Mouse (Mus musculus) C2C12 (cell line): ENCODE data around the gene Elp1. TPM values are rescaled to one million over a fixed set of nuclear protein-coding genes. Genes with fewer than 3 reads are reported as not detected.

Experiments
- H3K27me3 ChIP-seq: one replicate; pipeline ENCODE4 v1.6.1; 2011; ENCODE audit not compliant: control insufficient read depth, insufficient read depth, insufficient read length
- H3K36me3 ChIP-seq: one replicate; pipeline ENCODE4 v1.6.1; 2011; ENCODE audit not compliant: control insufficient read depth, insufficient read depth
- H3K4me3 ChIP-seq: one replicate; pipeline ENCODE4 v1.5.1; 2011; ENCODE audit warnings: mild to moderate bottlenecking, control low read depth; ENCODE audit not compliant: poor library complexity, insufficient read depth, severe bottlenecking
- H3K79me2 ChIP-seq: one replicate; pipeline ENCODE4 v1.6.1; 2011; ENCODE audit not compliant: control insufficient read depth, insufficient read depth
- H3K79me3 ChIP-seq: one replicate; pipeline ENCODE4 v1.6.1; 2011; ENCODE audit warnings: low read depth, control low read depth
- H3ac ChIP-seq: one replicate; pipeline ENCODE3; 2011; ENCODE audit warnings: low read depth; ENCODE audit not compliant: control insufficient read depth, insufficient read length
- CEBPB ChIP-seq: IDR thresholded peaks from one replicate; pipeline ENCODE4 v1.6.1; 2011; ENCODE audit warnings: low read depth, mild to moderate bottlenecking, control low read depth, moderate library complexity
- CTCF ChIP-seq: IDR thresholded peaks from one replicate; pipeline ENCODE4 v1.5.1; 2011; ENCODE audit not compliant: control insufficient read depth, insufficient read depth, insufficient read length
- FOSL1 ChIP-seq: IDR thresholded peaks from one replicate; pipeline ENCODE4 v1.8.0; 2011; ENCODE audit warnings: mild to moderate bottlenecking, low read length; ENCODE audit not compliant: poor library complexity, insufficient read depth, severe bottlenecking
- MAX ChIP-seq: IDR thresholded peaks from one replicate; pipeline ENCODE4 v1.6.1; 2011; ENCODE audit warnings: mild to moderate bottlenecking, control low read depth
- MYOD1 ChIP-seq: IDR thresholded peaks from one replicate; pipeline ENCODE4 v1.6.1; 2011; ENCODE audit warnings: low read depth; ENCODE audit not compliant: control insufficient read depth, insufficient read length
- MYOG ChIP-seq: IDR thresholded peaks from one replicate; pipeline ENCODE4 v1.6.1; 2011; ENCODE audit not compliant: control insufficient read depth, insufficient read length; ENCODE audit errors: extremely low read depth
- USF1 ChIP-seq: IDR thresholded peaks from one replicate; pipeline ENCODE4 v1.6.1; 2011; ENCODE audit warnings: low read depth, mild to moderate bottlenecking, control low read depth, moderate library complexity
- polyA plus RNA-seq: library from polyadenylated mRNA; unstranded; fragments of >200 nt; fragmentation: generic; extraction: Trizol; gene quantifications from one replicate; pipeline ENCODE4 v1.2.1, GENCODE M21; 2012; ENCODE audit warnings: missing spikeins

Elp1 gene
- polyA plus RNA-seq, 1 experiment = 27.2 TPM

DNA sequence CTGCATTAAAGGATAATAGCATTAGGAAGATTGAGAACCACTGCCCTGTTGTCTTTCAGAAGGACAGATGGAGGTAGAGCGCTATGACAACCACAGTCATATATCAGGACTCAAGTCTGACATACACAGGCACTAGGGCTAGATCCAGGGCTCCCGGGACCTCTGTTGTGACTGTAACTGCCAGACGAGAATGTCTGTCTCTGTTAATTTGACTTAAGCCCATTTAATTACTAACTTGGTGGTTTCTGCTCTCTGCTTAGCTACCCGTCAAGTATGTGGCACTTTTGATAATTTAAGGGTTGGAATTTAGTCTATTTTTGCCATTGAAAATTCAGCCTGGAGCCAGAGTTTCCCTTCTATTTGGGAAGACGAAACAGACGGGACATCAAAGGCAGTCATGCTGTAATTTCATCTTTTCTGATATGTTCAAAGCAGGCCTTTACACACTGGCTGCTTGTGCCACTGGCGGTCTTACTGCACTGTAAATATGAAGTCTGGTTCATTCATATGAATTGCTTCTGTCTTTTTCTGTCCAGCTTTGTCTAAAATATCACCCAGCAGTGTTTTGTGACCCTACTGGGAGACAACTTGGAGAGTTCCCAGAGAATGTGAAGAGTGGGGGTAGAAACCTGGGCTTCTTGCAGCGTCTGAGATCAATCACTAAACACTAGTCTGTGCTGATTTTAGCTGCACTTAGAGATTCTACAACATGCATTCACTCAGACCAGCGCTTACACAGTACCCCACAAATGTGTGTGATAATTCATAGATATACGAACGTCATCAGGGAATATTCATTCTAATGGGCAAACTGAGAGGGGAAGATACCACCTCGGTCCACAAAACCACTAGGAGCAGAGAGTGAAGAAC, 83.3 kb downstream of the Elp1 start:
- Histone ChIP-seq H3K79me3 (no peaks in the 10 kb centered on the region), H3K79me2 (no peaks in the 10 kb centered on the region), H3K27me3 (peaks cover 4% of the 10 kb centered on the region), H3K36me3 (no peaks in the 10 kb centered on the region), H3K4me3 (no peak overlapping the region), H3ac (no peak overlapping the region)
- TF ChIP-seq USF1 (no peak), CTCF (no peak), MYOG (no peak), CEBPB (no peak), MYOD1 (no peak), MAX (no peak), FOSL1 (no peak)

DNA sequence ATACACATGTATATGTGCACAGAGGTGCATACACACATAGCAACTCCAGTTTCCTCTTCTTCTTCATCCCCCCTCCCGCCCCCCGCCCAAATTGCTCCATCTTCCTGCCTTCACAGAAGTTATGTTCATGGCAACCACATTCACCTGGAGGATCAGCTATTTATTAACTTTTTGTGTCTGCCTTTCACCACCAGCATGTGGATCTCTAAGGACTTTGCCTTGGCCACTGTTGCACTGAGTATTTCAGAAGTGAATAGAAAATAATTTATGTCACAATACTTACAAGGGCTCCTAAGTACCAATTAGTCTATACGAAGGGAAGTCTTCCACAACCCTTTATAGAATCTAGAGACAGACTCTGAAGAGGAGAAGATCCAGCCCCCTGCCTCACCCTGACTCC, 84.2 kb downstream of the Elp1 start:
- no peak overlapping the region for H3K4me3 ChIP-seq
- H3K79me3 ChIP-seq = no peaks in the 10 kb centered on the region
- TF ChIP-seq CEBPB = no peak
- no peak for TF ChIP-seq MAX
- no peak for TF ChIP-seq FOSL1
- no peak for TF ChIP-seq CTCF
- TF ChIP-seq USF1 = no peak
- no peak for TF ChIP-seq MYOD1
- TF ChIP-seq MYOG = no peak
- peaks cover 4% of the 10 kb centered on the region for H3K27me3 ChIP-seq
- H3ac ChIP-seq = no peak overlapping the region
- H3K79me2 ChIP-seq = no peaks in the 10 kb centered on the region
- H3K36me3 ChIP-seq = no peaks in the 10 kb centered on the region

DNA sequence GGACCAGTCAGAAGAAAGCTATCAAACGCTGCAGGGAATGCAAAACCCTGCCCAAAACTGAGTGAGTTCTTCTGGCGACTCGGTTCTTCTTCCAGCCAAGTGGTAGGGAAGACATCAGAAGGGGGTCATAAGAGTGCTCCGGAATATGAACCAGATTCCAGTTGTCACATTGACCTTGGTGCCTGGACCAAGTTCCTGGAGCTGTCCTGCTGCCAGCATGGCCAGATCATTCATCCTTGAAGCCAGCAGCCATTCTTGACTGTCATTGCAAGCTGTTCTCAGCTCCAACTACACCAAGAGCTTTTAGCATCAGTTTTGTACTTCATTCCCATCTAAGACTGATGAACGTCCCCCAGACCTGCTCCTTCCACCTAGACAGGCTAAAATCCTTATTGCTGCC, 85.3 kb downstream of the Elp1 start:
- Histone ChIP-seq H3K27me3 (peaks cover 4% of the 10 kb centered on the region), H3K4me3 (no peak overlapping the region), H3K36me3 (no peaks in the 10 kb centered on the region), H3K79me3 (no peaks in the 10 kb centered on the region), H3K79me2 (no peaks in the 10 kb centered on the region), H3ac (no peak overlapping the region)
- TF ChIP-seq USF1 (no peak), CEBPB (no peak)

DNA sequence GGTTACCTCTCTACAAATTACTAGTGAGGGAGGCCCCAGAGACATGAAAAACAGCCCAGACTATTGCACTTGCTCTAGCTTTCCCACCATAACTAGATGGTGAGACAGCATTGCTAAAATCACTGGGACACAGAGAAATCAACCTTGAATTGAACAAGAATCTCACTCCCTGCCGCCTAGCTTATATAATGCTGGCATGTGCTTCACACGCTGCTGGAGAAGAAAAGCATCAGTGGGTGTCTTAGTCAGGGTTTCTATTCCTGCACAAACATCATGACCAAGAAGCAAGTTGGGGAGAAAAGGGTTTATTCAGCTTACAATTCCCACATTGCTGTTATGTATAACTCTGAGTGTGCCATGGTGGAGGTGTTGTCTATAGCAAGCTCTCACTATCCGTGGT, 89.0 kb downstream of the Elp1 start:
- Histone ChIP-seq H3K27me3 (peaks cover 4% of the 10 kb centered on the region), H3K79me3 (no peaks in the 10 kb centered on the region), H3ac (no peak overlapping the region), H3K79me2 (no peaks in the 10 kb centered on the region), H3K4me3 (no peak overlapping the region), H3K36me3 (no peaks in the 10 kb centered on the region)
- TF ChIP-seq CEBPB (no peak), MAX (no peak), MYOD1 (no peak), CTCF (no peak), USF1 (no peak), MYOG (no peak), FOSL1 (no peak)

DNA sequence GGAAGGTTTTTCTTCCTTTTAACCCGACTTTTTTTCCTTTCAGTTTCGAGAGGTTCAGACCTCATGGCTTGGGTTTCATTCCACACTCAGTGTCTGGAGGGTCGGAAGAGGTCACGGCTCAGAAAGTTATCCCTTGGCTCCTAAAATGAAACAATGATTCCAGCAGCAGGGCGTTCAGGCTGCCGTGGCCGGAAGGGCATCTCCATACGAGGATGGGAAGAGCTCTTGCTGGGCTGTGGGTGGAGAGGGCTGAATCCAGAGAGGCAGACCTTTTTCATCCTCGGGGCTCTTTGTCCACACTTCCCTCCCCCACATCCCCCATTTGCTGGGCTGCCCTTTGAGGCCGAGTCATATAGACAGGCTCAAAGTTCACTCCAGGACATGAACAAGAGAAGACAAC, 99.9 kb downstream of the Elp1 start:
- no peaks in the 10 kb centered on the region for H3K79me2 ChIP-seq
- H3K36me3 ChIP-seq = no peaks in the 10 kb centered on the region
- H3K4me3 ChIP-seq = no peak overlapping the region
- no peak overlapping the region for H3ac ChIP-seq
- H3K27me3 ChIP-seq = no peaks in the 10 kb centered on the region
- TF ChIP-seq FOSL1 (no peak), MYOD1 (no peak), MAX (no peak), MYOG (no peak), CTCF (no peak), CEBPB (no peak), USF1 (no peak)
- no peaks in the 10 kb centered on the region for H3K79me3 ChIP-seq

Other genes with a start within 250 kb of the Elp1 start
- gene Gm26657, start 62.3 kb downstream of the Elp1 start, polyA plus RNA-seq = 0.02 TPM
- not detected for gene Actl7b, start 60.9 kb downstream of the Elp1 start, polyA plus RNA-seq
- 0.02 TPM for gene Actl7a, start 58.9 kb downstream of the Elp1 start, polyA plus RNA-seq
- gene Fam206a, start within 50 bp of the Elp1 start, polyA plus RNA-seq = 13.0 TPM
- gene Ctnnal1, start 62.9 kb upstream of the Elp1 start, polyA plus RNA-seq = 15.5 TPM
- 5.7 TPM for gene Tmem245, start 145.1 kb upstream of the Elp1 start, polyA plus RNA-seq
- under 0.01 TPM for gene Frrs1l, start 188.1 kb upstream of the Elp1 start, polyA plus RNA-seq